Mouse (Mus musculus) heart, embryonic 16.5 days (tissue): ENCODE measurements around the gene Rad51b. TPM values are rescaled to one million over a fixed set of nuclear protein-coding genes. Genes with fewer than 3 reads are reported as not detected.
A peak's percentile ranks its signal among the peaks of the same experiment; 100 is the strongest.

Experiments used
- ATAC-seq: fragments of 200-750 bp; cut with Nextera tagmentation; replicated peaks from 2 replicates; pipeline ENCODE4 v1.8.0; 2017; ENCODE audit warnings: moderate number of reproducible peaks; ENCODE audit not compliant: insufficient read depth, low FRiP score; ENCODE audit errors: extremely low read depth
- H3K27ac ChIP-seq: fragments of 300-500 bp; sonication (generic); 2 replicates; pipeline ENCODE4 v1.5.1; 2014; ENCODE audit warnings: mild to moderate bottlenecking, low read length, control low read depth, moderate library complexity
- H3K27me3 ChIP-seq: fragments of 300-500 bp; sonication (generic); 2 replicates; pipeline ENCODE4 v1.6.1; 2014; ENCODE audit warnings: low read length, mixed read lengths; ENCODE audit not compliant: control insufficient read depth, insufficient read depth
- H3K36me3 ChIP-seq: fragments of 300-500 bp; sonication (generic); 2 replicates; pipeline ENCODE4 v1.6.1; 2014; ENCODE audit not compliant: control insufficient read depth, insufficient read depth
- H3K4me1 ChIP-seq: fragments of 300-500 bp; sonication (generic); 2 replicates; pipeline ENCODE4 v1.6.1; 2014; ENCODE audit warnings: low read length, mixed read lengths; ENCODE audit not compliant: control insufficient read depth, insufficient read depth
- H3K4me2 ChIP-seq: fragments of 300-500 bp; sonication (generic); 2 replicates; pipeline ENCODE4 v1.6.1; 2014; ENCODE audit warnings: low read depth, mild to moderate bottlenecking, control low read depth, low read length
- H3K4me3 ChIP-seq: fragments of 300-500 bp; sonication (generic); 2 replicates; pipeline ENCODE4 v1.5.1; 2014; ENCODE audit warnings: mild to moderate bottlenecking, control low read depth, low read length
- H3K9ac ChIP-seq: fragments of 300-500 bp; sonication (generic); 2 replicates; pipeline ENCODE4 v1.6.1; 2014; ENCODE audit warnings: low read length, control low read depth
- H3K9me3 ChIP-seq: fragments of 300-500 bp; sonication (generic); replicated peaks from 2 replicates; pipeline ENCODE4 v1.6.1; 2016; ENCODE audit warnings: low read length; ENCODE audit not compliant: control insufficient read depth
- WGBS: fragments of 180-500 bp; shearing (Covaris S2); extraction: QIAGEN DNeasy Blood & Tissue Kit; methylation state at CpG from one replicate; pipeline ENCODE4 v1.1.7; 2014; 5-methylcytosine and 5-hydroxymethylcytosine counted together
- polyA plus RNA-seq: library from polyadenylated mRNA; unstranded; fragments of >200 nt; fragmentation: Nextera tagmentation; extraction: Ambion mirVana; gene quantifications from 2 replicates; pipeline ENCODE4 v1.2.1, GENCODE M21; 2015

Rad51b gene
- polyA plus RNA-seq, 1 experiment from 2014 or later, result 5.0 TPM

- H3K27me3 ChIP-seq, result no peaks in the 10 kb centered on the region
- ATAC-seq, result no peak
- no peak overlapping the region for H3K4me3 ChIP-seq
- H3K9ac ChIP-seq, result no peak overlapping the region
- no peaks in the 10 kb centered on the region for H3K9me3 ChIP-seq
- no peak overlapping the region for H3K4me2 ChIP-seq
- 84% methylated on average over 1 of the region's 1 CpGs for WGBS
- H3K4me1 ChIP-seq, result peaks cover 15% of the 10 kb centered on the region
- H3K27ac ChIP-seq, result no peak overlapping the region
- no peaks in the 10 kb centered on the region for H3K36me3 ChIP-seq
Observed at GRCm38 (mm10) chr12:79380190-79380589, 83.1 kb downstream of the Rad51b start.

- Histone ChIP-seq H3K4me3 (no peak overlapping the region), H3K9me3 (no peaks in the 10 kb centered on the region), H3K4me1 (peaks cover 17% of the 10 kb centered on the region), H3K36me3 (no peaks in the 10 kb centered on the region), H3K9ac (no peak overlapping the region), H3K27me3 (no peaks in the 10 kb centered on the region), H3K4me2 (no peak overlapping the region), H3K27ac (no peak overlapping the region)
- ATAC-seq, result no peak
- 56% methylated on average over 3 of the region's 3 CpGs for WGBS
Observed at GRCm38 (mm10) chr12:79381489-79381888, 84.4 kb downstream of the Rad51b start.

- H3K27ac ChIP-seq, result no peak overlapping the region
- H3K9ac ChIP-seq, result no peak overlapping the region
- no peak for ATAC-seq
- H3K4me1 ChIP-seq, result peaks cover 19% of the 10 kb centered on the region
- no peak overlapping the region for H3K4me2 ChIP-seq
- no peak overlapping the region for H3K4me3 ChIP-seq
- no peaks in the 10 kb centered on the region for H3K27me3 ChIP-seq
- no peaks in the 10 kb centered on the region for H3K9me3 ChIP-seq
- 56% methylated on average over 2 of the region's 2 CpGs for WGBS
- H3K36me3 ChIP-seq, result no peaks in the 10 kb centered on the region
Observed at GRCm38 (mm10) chr12:79382416-79382815, 85.3 kb downstream of the Rad51b start.

- Histone ChIP-seq H3K27me3 (no peaks in the 10 kb centered on the region), H3K4me1 (peaks cover 18% of the 10 kb centered on the region), H3K27ac (no peak overlapping the region), H3K36me3 (no peaks in the 10 kb centered on the region), H3K4me3 (no peak overlapping the region), H3K9ac (no peak overlapping the region), H3K4me2 (no peak overlapping the region), H3K9me3 (no peaks in the 10 kb centered on the region)
- 42% methylated on average over 3 of the region's 3 CpGs for WGBS
- no peak for ATAC-seq
Observed at GRCm38 (mm10) chr12:79383583-79383982, 86.5 kb downstream of the Rad51b start.

- Histone ChIP-seq H3K27ac (peak overlapping the region; percentile 62; the same call in 1 of the 2 replicates), H3K36me3 (no peaks in the 10 kb centered on the region), H3K27me3 (no peaks in the 10 kb centered on the region), H3K9ac (peak overlapping the region; percentile 57; the same call in 1 of the 2 replicates), H3K4me2 (peak overlapping the region; percentile 57), H3K4me1 (peaks cover 28% of the 10 kb centered on the region), H3K4me3 (peak overlapping the region; percentile 14; the same call in 1 of the 2 replicates), H3K9me3 (no peaks in the 10 kb centered on the region)
- no peak for ATAC-seq
- 26% methylated on average over 9 of the region's 9 CpGs for WGBS
Observed at GRCm38 (mm10) chr12:79384787-79385186, 87.7 kb downstream of the Rad51b start.

GRCm38 (mm10) chr12:79385199-79385598 lies 88.1 kb downstream of the Rad51b start:
- Histone ChIP-seq H3K27me3 (no peaks in the 10 kb centered on the region), H3K9ac (no peak overlapping the region), H3K27ac (peak overlapping the region; percentile 62; the same call in 1 of the 2 replicates), H3K9me3 (no peaks in the 10 kb centered on the region), H3K4me2 (peak overlapping the region; percentile 57), H3K4me1 (peaks cover 28% of the 10 kb centered on the region), H3K4me3 (no peak overlapping the region), H3K36me3 (no peaks in the 10 kb centered on the region)
- WGBS, result 75% methylated on average over 5 of the region's 5 CpGs
- no peak for ATAC-seq

- H3K4me2 ChIP-seq, result no peak overlapping the region
- no peaks in the 10 kb centered on the region for H3K27me3 ChIP-seq
- H3K36me3 ChIP-seq, result no peaks in the 10 kb centered on the region
- no peak overlapping the region for H3K4me3 ChIP-seq
- peaks cover 32% of the 10 kb centered on the region for H3K4me1 ChIP-seq
- H3K9ac ChIP-seq, result no peak overlapping the region
- no peak for ATAC-seq
- WGBS, result 34% methylated on average over 6 of the region's 6 CpGs
- no peak overlapping the region; the same call in 1 of the 2 replicates for H3K27ac ChIP-seq
- H3K9me3 ChIP-seq, result no peaks in the 10 kb centered on the region
Observed at GRCm38 (mm10) chr12:79387886-79388285, 90.8 kb downstream of the Rad51b start.

- no peaks in the 10 kb centered on the region for H3K27me3 ChIP-seq
- peak overlapping the region; percentile 82 for H3K27ac ChIP-seq
- ATAC-seq, result no peak
- H3K9ac ChIP-seq, result no peak overlapping the region
- no peak overlapping the region for H3K4me3 ChIP-seq
- no peaks in the 10 kb centered on the region for H3K9me3 ChIP-seq
- peaks cover 30% of the 10 kb centered on the region for H3K4me1 ChIP-seq
- WGBS, result 84% methylated on average over 3 of the region's 3 CpGs
- no peaks in the 10 kb centered on the region for H3K36me3 ChIP-seq
- no peak overlapping the region for H3K4me2 ChIP-seq
Observed at GRCm38 (mm10) chr12:79389251-79389650, 92.2 kb downstream of the Rad51b start.

GRCm38 (mm10) chr12:79389971-79390370 lies 92.9 kb downstream of the Rad51b start:
- H3K9me3 ChIP-seq, result no peaks in the 10 kb centered on the region
- ATAC-seq, result peak; percentile 75; the same call in 1 of the 2 replicates
- H3K4me1 ChIP-seq, result peaks cover 25% of the 10 kb centered on the region
- peak overlapping the region; percentile 82 for H3K27ac ChIP-seq
- no peak overlapping the region for H3K4me3 ChIP-seq
- H3K36me3 ChIP-seq, result no peaks in the 10 kb centered on the region
- no peaks in the 10 kb centered on the region for H3K27me3 ChIP-seq
- H3K4me2 ChIP-seq, result no peak overlapping the region
- no peak overlapping the region for H3K9ac ChIP-seq
